Mouse (Mus musculus) urinary bladder, postnatal 0 days (tissue): ENCODE measurements around the gene Nek10. TPM values are rescaled to one million over a fixed set of nuclear protein-coding genes. Genes with fewer than 3 reads are reported as not detected.

Source experiments
- polyA plus RNA-seq: library from polyadenylated mRNA; unstranded; fragments of >200 nt; fragmentation: Nextera tagmentation; extraction: Ambion mirVana; gene quantifications from 2 replicates; pipeline ENCODE4 v1.2.1, GENCODE M21; 2015

Gene Nek10
- polyA plus RNA-seq, result 0.04 and 0.07 TPM in 2 replicates

GRCm38 (mm10) chr14:14803115-14803514, at the start of gene Nek10:
Gene Nek10 (plus strand): TSS chr14:14803415.

Other genes starting within 250 kb of the Nek10 start
- 13.1 and 13.8 TPM in 2 replicates for gene Slc4a7, start 101.1 kb upstream of the Nek10 start, polyA plus RNA-seq